Mouse (Mus musculus) testis, postnatal 14 days (tissue): ENCODE measurements at regions not wholly inside any gene's neighbourhood (a gene's known extent, or its start where the extent isn't known, plus 50 kb on each side); places are given as distances from the start of the nearest gene placed in this dataset.
"Not testable (repeated sequence)": the region's sequence is repeated elsewhere in the genome, so short reads cannot be mapped to it uniquely, and the experiment has no call there.

ENCODE experiments used
- DNase-seq: peaks from one replicate; pipeline ENCODE4 v3.0.0; 2021; ENCODE audit warnings: low spot score

DNA sequence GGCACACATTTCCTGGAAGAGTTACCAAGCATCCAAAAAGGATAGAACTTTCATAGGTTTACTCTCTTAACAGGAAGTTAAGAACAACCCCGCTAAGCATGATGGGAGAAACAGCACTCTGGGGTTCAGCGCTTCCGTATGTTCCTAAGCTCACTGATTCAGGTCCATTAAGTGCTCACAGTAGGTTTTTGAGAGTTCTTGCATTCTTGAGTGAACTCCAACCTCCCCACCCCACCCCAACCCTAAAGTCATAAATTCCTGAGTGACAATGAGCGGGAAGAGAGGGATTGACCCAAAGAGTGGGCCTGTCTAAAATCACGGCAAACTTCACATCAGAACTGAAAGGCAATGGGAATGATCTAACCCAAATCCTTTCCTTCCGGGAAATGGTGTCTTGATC lies 405.9 kb downstream of the Lrig3 start:
- DNase-seq, result no peak

DNA sequence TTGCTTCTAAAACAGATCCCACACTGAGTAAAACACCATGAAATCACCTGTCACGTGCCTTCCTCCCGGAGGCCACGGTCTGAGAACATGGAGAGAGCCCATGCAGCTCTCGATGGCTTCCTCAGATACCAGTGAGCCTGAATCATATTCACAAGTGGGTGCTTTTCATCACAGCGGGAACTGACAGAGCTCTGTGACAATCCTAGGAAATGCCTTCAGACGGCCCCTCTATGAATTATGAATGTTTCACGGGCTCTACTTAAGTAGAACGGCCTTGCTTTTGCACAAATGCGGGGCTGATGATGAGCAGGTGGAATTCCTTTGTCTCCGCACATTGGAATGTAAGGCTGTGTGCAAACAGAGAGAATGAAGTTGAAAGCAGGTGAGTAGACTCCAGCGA lies 383.1 kb downstream of the Lrig3 start:
- DNase-seq, result no peak

DNA sequence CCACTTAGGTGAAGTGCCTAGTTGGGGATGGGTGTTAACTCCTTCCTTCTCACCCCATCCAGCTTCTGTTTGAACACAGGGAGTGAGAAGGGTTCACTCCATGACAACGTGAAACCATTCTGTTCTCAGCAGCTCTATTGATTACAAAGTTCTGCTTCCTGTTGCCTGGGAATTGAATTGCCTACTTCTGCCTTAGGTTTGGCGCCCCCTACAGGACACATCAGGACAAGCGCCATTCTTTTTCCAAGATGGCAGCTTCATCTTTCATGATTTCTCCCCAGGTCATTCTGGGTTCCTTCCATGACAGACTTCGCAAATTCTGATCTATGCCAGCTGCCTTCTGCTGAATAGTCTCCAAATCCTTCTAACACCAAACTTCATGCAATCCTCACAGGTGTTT lies 371.5 kb downstream of the Lrig3 start:
- DNase-seq, result no peak

DNA sequence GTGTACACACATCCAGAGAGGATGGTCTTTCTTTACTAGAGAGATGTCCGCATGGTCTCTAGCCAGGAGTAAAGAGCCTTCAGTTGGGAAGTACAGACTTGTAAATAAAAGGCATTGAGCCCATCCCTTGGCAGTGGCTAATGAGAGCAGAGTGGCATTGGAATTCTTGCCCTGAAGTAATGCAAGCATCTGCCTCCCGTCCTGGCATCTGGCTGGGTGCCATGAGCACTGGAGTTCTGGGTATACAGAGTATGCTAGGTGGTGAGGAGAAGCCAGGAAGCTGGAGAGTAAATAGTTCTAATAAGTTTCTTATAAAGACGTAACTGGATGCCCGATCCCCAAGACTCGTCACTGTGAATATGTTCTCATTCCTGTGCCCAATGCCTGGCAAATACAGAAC lies 367.8 kb downstream of the Lrig3 start:
- DNase-seq, result no peak

DNA sequence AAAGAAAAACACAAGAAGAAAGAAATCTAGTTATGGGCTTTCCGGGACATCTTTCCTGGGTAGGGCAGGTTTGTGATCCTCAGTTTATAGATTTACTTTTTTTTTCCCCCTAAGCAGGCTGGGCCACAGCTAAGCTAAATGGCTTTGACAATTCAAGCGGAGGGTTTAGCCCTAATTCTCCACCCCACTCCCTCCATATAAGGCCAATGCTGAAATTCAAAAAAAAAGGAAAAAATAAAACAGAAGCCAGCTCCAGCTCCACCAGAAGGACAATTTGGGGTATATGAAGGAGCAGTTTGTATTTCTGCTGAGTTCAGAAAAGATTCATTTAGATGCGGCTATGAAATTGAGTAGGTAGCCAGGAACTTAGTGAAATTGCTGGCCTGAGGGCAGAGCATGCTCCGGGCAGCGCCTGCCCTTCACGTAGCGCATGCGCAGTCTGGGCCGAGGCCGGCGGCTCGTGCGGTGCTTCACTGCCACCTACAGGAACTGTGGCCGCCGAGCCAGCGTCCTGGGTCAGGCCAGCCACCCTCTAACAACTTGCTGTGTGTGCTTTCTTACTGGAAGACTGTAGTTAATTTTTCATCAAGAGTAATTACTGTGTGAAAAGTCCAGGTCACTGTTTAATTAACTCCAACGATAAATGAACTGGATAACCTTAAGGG lies 364.5 kb downstream of the Lrig3 start:
- peak; percentile 84 for DNase-seq

DNA sequence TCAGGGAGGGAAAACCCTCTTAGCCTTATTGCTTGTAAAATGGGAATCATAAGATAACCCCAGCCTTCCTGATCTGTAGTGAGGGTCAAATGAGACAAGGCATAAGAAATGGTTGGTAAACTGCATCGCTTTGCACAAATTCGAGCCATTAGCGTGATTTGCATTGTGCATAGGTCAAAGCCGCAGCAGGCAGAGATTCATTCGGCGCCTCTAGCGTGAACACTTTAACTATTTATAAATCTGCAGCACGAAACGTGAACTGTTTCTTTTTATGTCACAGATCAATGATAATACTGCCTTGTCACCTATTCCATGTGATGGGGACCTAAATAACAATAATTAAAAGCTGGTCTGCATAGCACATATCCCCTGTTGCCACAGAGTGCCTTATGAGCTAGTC lies 354.9 kb downstream of the Lrig3 start:
- no peak for DNase-seq

DNA sequence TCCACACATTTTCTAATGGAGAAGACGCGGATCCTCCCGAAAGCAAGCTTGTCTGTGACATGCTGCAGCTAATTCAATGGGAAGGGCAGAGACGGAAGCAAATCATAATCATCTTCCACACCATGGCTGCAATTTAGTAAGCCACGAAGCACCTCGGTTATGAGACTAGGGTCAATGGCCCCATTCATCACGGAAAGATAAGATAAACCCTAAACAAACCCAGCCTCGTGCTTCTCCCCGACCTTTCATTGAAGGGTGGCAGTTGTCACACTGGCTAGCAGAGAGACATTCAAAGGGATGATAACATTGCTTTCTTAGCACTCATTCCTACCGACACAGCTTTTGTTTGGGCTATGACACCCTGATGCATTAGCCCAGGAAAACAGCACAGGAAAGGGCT lies 353.8 kb downstream of the Lrig3 start:
- DNase-seq, result no peak

DNA sequence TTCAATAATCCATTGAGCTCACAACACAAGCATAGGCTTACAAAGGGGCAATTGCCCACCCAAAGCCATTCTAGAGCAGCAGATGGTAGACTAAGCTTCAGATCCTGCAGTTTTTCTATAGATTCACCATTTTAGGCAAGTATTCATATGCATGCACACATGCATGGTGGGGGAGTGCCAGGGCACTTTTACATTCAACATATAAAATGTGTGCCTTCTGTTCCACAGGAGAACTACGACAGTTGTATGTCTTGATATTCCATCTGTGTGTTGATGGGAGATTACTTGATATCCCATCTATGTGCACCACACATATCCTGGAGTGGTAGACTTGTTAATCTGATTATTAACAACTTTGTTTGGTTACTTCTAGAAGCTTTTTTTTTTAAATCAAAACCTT lies 334.0 kb downstream of the Lrig3 start:
- DNase-seq, result no peak

DNA sequence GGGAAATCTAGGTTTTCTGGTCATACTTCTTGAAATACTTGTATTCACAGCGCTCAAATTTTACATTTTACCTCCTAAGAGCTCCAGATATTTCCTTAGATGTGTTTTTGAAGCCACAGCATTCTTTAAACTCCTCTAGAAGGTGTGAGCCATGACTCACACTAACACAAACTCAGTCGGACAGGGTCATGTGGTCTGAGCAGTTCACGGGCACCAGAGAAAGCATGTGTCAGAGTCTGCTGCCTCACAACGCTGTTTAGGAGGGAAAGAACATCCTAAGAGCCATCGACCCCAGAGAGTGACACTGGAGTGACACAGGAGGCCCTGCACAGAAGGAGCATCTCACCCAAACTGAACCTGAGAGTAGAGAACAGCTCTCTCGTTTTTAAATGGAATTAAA lies 332.2 kb downstream of the Lrig3 start:
- DNase-seq, result no peak

DNA sequence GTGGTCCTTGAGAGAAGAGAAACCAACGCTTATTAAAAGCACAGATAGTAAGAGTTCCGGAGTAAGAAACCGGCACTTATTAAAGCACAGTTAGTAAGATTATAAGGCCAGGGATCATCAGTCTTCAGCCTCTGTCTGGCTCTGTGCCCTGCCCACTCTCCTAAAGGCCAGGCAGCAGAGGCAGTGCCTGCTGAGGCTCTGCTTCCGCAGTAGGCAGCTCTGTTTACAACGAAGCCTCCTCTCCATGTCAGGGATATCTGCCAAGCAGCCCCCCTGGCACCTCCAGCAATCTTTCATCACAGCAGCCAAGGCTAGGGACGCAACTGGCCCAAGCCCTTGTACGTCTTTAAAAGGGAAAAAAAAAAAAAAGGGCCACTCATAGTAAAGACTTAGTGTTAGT lies 329.9 kb downstream of the Lrig3 start:
- DNase-seq, result no peak

DNA sequence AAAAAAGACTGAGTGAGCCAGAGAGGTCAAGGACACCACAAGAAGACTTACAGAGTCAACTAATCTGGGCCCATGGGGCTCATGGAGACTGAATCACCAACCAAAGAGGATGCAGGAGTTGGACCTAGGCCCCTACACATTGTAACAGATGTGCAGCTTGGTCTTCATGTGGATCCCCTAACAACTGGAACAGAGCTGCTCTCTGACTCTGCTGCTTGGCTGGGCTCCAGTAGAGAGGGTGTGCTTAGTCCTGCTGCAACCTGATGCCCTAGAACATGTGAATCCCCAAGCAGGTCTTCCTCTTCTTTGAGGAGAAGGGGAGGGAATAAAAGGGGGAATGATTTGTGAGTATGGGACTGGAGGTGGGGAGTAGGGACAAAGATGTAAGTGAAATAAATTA lies 325.8 kb downstream of the Lrig3 start:
- no peak for DNase-seq

DNA sequence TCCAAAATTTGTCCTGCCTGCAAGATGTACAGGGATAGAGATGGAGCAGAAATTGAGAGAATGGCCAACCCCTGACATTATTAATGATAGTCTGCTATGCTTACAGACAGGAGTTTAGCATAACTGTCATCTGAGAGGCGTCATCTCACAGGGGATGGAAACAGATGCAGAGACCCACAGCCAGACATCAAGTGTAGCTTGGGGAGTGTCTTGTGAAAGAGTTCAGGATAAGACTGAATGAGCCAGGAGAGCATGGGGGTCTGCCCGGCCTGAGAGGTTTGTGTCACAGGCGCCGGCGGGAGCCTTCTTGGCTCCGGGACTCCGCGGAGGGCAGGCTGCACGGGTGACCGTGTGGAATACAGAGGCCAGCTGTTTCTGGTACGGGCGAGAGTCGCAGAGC lies 319.1 kb downstream of the Lrig3 start:
- not testable (repeated sequence) for DNase-seq

DNA sequence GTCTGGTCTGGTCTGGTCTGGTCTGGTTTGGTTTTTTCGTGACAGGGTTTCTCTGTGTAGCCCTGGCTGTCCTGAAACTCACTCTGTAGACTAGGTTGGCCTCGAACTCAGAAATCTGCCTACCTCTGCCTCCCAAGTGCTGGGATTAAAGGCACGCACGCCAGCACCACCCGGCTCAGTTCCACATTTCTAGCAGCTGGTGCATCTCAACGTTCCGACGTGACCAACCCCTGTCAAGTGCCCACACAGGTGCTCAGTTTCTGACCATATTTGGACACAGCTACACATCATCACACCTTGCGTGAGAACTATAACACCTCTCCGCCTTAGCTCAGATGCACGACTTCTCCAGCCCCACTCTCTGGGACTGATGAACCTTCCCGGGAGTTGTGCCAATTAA lies 304.4 kb downstream of the Lrig3 start:
- no peak for DNase-seq

DNA sequence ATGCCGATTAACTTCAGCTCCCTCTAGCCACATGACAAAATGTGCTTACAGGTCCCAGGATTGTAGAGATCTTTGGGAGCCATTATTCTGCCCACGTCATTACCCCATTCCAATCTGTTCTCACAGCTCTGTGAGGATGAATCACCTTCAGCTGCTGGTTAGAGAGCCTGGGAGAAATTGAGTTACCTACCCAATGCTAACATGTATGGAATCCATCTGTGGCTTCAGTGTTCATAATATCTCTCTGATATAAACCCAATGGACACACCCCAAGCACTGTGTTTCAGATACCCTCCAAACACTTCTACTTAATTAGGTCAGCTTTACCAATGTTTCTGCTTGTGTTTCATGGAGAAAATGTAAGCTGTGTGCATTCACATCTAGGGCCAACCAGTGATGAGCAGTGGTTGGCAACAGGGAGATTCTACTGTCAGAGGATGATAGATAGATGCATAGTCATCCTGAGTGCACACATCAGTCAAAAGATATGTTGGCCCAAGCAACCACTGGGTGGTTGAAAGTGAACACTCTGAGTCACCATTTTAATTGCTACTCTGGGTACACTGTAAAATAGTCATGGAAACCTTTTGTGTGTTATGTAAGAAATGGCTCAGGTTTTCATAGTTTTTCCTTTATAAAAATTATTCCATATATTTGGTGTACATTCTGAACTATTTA lies 301.5 kb downstream of the Lrig3 start:
- no peak for DNase-seq

DNA sequence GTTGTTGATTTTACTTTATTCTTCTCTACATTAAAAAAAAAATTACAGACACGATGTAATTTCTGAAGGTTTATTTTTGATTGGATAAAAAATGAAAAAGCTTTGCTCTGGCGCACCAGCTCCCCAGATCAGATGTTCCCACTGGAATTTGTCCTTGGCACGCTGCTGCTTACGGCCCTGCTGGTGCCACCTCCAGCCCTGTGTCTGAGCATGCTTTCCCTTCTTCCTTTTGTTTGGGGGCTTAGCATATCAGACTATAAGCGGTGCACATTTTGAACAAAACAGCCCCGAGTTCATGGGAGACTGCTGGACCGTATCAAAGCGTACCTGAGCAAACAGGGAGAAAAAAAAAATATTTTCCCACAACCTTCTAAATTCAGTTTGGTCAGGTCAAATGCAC lies 291.2 kb downstream of the Lrig3 start:
- no peak for DNase-seq

DNA sequence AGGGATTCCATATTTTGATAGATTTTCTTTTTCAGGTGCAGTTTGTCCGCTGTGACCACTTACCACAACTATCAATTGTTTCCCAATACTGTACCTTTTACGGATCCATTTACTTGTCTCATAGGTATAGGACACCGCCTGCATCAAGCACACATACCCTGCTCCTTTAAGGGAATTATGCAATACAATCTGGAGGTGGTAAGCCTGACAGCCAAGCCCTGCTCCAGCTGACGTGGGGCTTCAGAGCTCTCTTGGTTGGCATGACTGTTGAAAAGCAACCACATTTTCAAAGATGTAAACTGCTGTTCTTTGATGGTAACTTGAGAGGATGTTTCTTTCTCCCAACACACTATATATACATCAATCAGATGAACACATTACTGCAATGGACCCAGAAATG lies 288.2 kb downstream of the Lrig3 start:
- DNase-seq, result no peak

DNA sequence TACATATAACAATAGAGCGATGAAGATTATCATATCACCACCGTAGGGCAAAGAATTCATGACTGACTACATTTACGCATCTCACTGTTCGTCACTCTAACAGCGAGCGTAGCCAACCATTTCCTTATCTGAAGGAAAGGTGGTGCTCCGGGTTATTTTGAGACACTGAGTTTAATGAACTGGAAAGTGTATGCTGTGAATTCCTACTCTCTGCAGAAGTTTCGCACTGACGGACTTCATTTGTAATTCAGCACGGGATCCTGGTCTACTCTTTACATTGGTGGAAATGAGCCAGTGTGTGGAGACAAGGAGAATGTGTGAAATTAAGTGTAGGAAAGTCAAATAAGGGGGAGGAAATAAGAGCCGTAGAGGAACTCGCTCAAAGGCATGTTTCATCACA lies 283.2 kb downstream of the Lrig3 start:
- DNase-seq, result no peak

DNA sequence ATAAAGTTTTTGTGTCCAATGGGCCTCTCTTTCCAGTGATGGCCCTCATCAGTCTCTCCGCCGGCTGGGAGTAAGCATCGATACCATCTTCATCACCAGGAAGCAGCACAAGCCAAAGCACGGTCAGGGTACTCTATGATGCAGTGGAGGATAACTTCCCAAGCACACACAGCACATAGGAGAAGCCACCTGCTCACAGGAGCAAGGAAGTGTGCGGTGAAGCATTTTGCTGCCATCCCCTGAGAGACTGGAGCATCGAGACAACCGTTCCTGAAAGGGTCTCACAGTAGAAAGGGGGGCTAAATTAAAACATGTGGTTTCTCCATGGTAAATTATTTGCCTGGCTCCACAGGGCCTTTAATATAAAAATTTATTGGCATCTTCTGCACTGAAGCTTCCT lies 277.1 kb downstream of the Lrig3 start:
- no peak for DNase-seq

DNA sequence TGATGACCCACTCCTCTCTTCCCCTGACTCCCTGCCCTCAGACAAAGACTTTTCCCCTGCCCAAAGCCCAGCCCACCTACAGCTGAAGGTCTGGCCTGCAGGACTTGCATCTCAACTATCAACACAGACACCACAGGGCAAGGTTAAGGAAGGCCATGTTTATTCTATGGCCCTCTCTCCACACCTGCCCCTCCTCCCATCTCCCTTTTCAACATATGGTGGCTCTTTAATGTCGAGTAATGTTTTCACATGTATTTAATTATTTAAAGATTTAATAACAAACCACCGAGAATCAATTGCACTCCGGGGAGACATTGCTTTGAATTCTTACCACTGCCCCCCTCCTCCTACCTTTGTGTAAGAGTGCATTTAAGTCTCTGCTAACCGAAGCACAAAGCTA lies 273.6 kb downstream of the Lrig3 start:
- DNase-seq, result no peak
